Mouse (Mus musculus) kidney, embryonic 14.5 days (tissue): ENCODE data around the gene Galnt2. TPM values are rescaled to one million over a fixed set of nuclear protein-coding genes. Genes with fewer than 3 reads are reported as not detected.

Source experiments
- ATAC-seq: fragments of 200-750 bp; cut with Nextera tagmentation; 2 replicates; pipeline ENCODE4 v1.8.0; 2017; ENCODE audit warnings: moderate number of reproducible peaks, mild to moderate bottlenecking, moderate TSS enrichment, moderate library complexity; ENCODE audit not compliant: low FRiP score, low TSS enrichment
- H3K27ac ChIP-seq: fragments of 300-500 bp; sonication (generic); 2 replicates; pipeline ENCODE4 v1.5.1; 2014; ENCODE audit warnings: low read depth, mild to moderate bottlenecking, low read length, moderate library complexity, mixed read lengths
- H3K27me3 ChIP-seq: fragments of 300-500 bp; sonication (generic); 2 replicates; pipeline ENCODE4 v1.6.1; 2014; ENCODE audit warnings: mild to moderate bottlenecking, low read length; ENCODE audit not compliant: control insufficient read depth, insufficient read depth
- H3K36me3 ChIP-seq: fragments of 300-500 bp; sonication (generic); 2 replicates; pipeline ENCODE4 v1.6.1; 2014; ENCODE audit warnings: low read length, mixed read lengths; ENCODE audit not compliant: control insufficient read depth, insufficient read depth
- H3K4me1 ChIP-seq: fragments of 300-500 bp; sonication (generic); 2 replicates; pipeline ENCODE4 v1.6.1; 2014; ENCODE audit warnings: low read length, mixed read lengths; ENCODE audit not compliant: control insufficient read depth, insufficient read depth
- H3K4me2 ChIP-seq: fragments of 300-500 bp; sonication (generic); replicated peaks from 2 replicates; pipeline ENCODE4 v1.6.1; 2014; ENCODE audit warnings: low read depth, mild to moderate bottlenecking, low read length
- H3K4me3 ChIP-seq: fragments of 300-500 bp; sonication (generic); 2 replicates; pipeline ENCODE4 v1.5.1; 2014; ENCODE audit warnings: mild to moderate bottlenecking, low read length
- H3K9ac ChIP-seq: fragments of 300-500 bp; sonication (generic); 2 replicates; pipeline ENCODE4 v1.6.1; 2014; ENCODE audit warnings: low read depth, mild to moderate bottlenecking, low read length, moderate library complexity
- H3K9me3 ChIP-seq: fragments of 300-500 bp; sonication (generic); 2 replicates; pipeline ENCODE4 v1.6.1; 2016; ENCODE audit warnings: low read length; ENCODE audit not compliant: control insufficient read depth
- WGBS: fragments of 180-500 bp; shearing (Covaris S2); extraction: QIAGEN DNeasy Blood & Tissue Kit; methylation state at CpG from one replicate; pipeline ENCODE4 v1.1.7; 2014; 5-methylcytosine and 5-hydroxymethylcytosine counted together
- polyA plus RNA-seq: library from polyadenylated mRNA; unstranded; fragments of >200 nt; fragmentation: Nextera tagmentation; extraction: Ambion mirVana; gene quantifications from 2 replicates; pipeline ENCODE4 v1.2.1, GENCODE M21; 2014

The Galnt2 gene
- polyA plus RNA-seq, 1 experiment from 2014 or later: 57.7 TPM

GRCm38 (mm10) chr8:124257363-124257762 is 26.2 kb downstream of the Galnt2 start:
- no peak overlapping the region for H3K27ac ChIP-seq

DNA sequence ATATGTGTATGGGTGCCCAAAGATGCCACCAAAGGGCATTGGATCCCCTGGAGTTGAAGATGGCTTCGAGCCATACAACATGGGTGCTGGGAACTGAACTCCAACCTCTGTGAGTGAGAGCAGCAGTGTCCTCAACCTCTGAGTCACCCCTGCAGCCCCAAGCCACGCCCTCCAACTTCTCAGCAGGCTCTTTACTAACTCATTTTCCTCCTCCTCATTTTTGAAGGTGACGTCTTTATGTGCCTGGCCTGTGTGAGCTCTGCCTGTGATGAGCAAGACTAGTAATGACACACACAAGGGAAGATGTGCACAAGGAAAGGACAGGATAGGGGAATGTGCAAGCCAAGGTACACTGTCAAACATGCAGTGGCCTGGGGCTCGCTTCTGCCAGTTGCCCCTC is 28.0 kb downstream of the Galnt2 start:
- H3K9me3 ChIP-seq: no peaks in the 10 kb centered on the region
- no peak for ATAC-seq
- H3K27me3 ChIP-seq: no peaks in the 10 kb centered on the region
- H3K27ac ChIP-seq: no peak overlapping the region
- no peak overlapping the region for H3K9ac ChIP-seq
- no peak overlapping the region for H3K4me2 ChIP-seq
- no peaks in the 10 kb centered on the region for H3K36me3 ChIP-seq
- peaks cover 20% of the 10 kb centered on the region for H3K4me1 ChIP-seq
- WGBS: 79% methylated on average over 4 of the region's 4 CpGs
- H3K4me3 ChIP-seq: no peak overlapping the region

More at GRCm38 (mm10) chr8:124257363-124257762, 26.2 kb downstream of the Galnt2 start:
- no peak overlapping the region for H3K4me2 ChIP-seq
- no peaks in the 10 kb centered on the region for H3K36me3 ChIP-seq
- ATAC-seq: no peak
- H3K4me3 ChIP-seq: no peak overlapping the region
- WGBS: 48% methylated on average over 10 of the region's 10 CpGs
- no peaks in the 10 kb centered on the region for H3K27me3 ChIP-seq
- H3K9me3 ChIP-seq: no peaks in the 10 kb centered on the region
- H3K4me1 ChIP-seq: peaks cover 6% of the 10 kb centered on the region; the same call in 1 of the 2 replicates
- H3K9ac ChIP-seq: no peak overlapping the region

- ATAC-seq: no peak
- Histone ChIP-seq H3K4me2 (no peak overlapping the region), H3K4me1 (peaks cover 27% of the 10 kb centered on the region), H3K9me3 (no peaks in the 10 kb centered on the region), H3K36me3 (no peaks in the 10 kb centered on the region), H3K27ac (no peak overlapping the region), H3K4me3 (no peak overlapping the region), H3K9ac (no peak overlapping the region), H3K27me3 (no peaks in the 10 kb centered on the region)
- WGBS: 85% methylated on average over 7 of the region's 7 CpGs
Measured at GRCm38 (mm10) chr8:124259925-124260324, 28.7 kb downstream of the Galnt2 start.

- no peak overlapping the region for H3K4me3 ChIP-seq
- ATAC-seq: no peak
- 56% methylated on average over 12 of the region's 12 CpGs for WGBS
- no peak overlapping the region for H3K4me2 ChIP-seq
- H3K4me1 ChIP-seq: peaks cover 32% of the 10 kb centered on the region
- no peak overlapping the region for H3K9ac ChIP-seq
- no peak overlapping the region for H3K27ac ChIP-seq
- H3K27me3 ChIP-seq: no peaks in the 10 kb centered on the region
- no peaks in the 10 kb centered on the region for H3K36me3 ChIP-seq
- H3K9me3 ChIP-seq: no peaks in the 10 kb centered on the region
Measured at GRCm38 (mm10) chr8:124260371-124260770, 29.2 kb downstream of the Galnt2 start.

DNA sequence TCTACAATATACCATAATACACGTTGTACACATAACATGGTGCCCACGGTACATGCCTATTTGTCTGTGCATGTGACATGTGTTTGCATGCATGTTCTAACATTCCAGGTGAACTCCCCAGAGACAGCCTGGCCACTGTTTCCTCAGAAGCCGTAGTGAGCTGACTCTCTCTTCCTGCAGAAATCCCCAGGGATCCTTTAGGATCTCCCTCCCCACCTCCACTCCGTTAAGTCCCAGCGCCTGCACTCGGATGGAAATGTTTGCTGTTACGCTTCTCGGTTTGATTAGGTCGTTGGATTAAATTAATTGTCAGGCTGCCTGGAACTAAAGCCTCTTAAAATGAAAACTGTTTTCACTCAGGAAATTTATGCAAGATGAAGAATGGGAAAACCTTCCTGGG is 31.9 kb downstream of the Galnt2 start:
- Histone ChIP-seq H3K36me3 (no peaks in the 10 kb centered on the region), H3K27me3 (no peaks in the 10 kb centered on the region), H3K4me2 (no peak overlapping the region), H3K4me3 (no peak overlapping the region), H3K9ac (no peak overlapping the region), H3K9me3 (no peaks in the 10 kb centered on the region), H3K4me1 (peaks cover 31% of the 10 kb centered on the region), H3K27ac (no peak overlapping the region)
- 46% methylated on average over 9 of the region's 9 CpGs for WGBS
- ATAC-seq: no peak

DNA sequence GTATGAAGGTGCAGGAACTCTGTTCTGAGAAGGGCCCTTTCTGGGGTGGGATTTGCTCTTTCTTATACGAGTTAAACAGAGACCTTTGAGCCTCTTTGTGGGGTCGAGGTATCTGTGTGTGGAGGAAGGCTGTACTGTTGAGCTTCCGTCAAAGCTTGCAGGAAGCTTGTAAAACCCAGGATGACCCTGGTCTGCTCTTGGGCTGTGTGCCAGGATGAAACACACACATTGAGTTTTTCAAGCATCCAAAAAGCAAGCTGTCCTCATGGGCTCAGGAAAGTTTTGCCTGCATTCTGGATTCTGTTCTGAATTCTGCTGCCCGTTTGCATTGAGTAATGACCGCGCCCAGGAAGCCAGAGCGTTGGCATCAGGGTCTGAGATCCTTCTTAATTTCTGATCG is 32.8 kb downstream of the Galnt2 start:
- Histone ChIP-seq H3K27ac (no peak overlapping the region), H3K9me3 (no peaks in the 10 kb centered on the region), H3K36me3 (no peaks in the 10 kb centered on the region), H3K4me2 (no peak overlapping the region), H3K4me3 (no peak overlapping the region), H3K9ac (no peak overlapping the region), H3K4me1 (peaks cover 31% of the 10 kb centered on the region), H3K27me3 (no peaks in the 10 kb centered on the region)
- no peak for ATAC-seq
- WGBS: 71% methylated on average over 8 of the region's 8 CpGs

- no peak for ATAC-seq
- Histone ChIP-seq H3K27me3 (no peaks in the 10 kb centered on the region), H3K9ac (no peak overlapping the region), H3K36me3 (no peaks in the 10 kb centered on the region), H3K4me2 (no peak overlapping the region), H3K27ac (no peak overlapping the region), H3K9me3 (no peaks in the 10 kb centered on the region), H3K4me3 (no peak overlapping the region), H3K4me1 (peaks cover 35% of the 10 kb centered on the region)
- 83% methylated on average over 12 of the region's 12 CpGs for WGBS
Measured at GRCm38 (mm10) chr8:124264671-124265070, 33.5 kb downstream of the Galnt2 start.

- H3K27me3 ChIP-seq: no peaks in the 10 kb centered on the region
- no peak for ATAC-seq
- peaks cover 35% of the 10 kb centered on the region for H3K4me1 ChIP-seq
- H3K9me3 ChIP-seq: no peaks in the 10 kb centered on the region
- no peak overlapping the region for H3K9ac ChIP-seq
- H3K36me3 ChIP-seq: no peaks in the 10 kb centered on the region
- H3K27ac ChIP-seq: no peak overlapping the region
- no peak overlapping the region for H3K4me2 ChIP-seq
- 29% methylated on average over 2 of the region's 2 CpGs for WGBS
- no peak overlapping the region for H3K4me3 ChIP-seq
Measured at GRCm38 (mm10) chr8:124265130-124265529, 33.9 kb downstream of the Galnt2 start.

GRCm38 (mm10) chr8:124265798-124266197 is 34.6 kb downstream of the Galnt2 start:
- H3K9ac ChIP-seq: no peak overlapping the region
- peak; percentile 55; the same call in 1 of the 2 replicates for ATAC-seq
- no peak overlapping the region for H3K4me2 ChIP-seq
- no peaks in the 10 kb centered on the region for H3K9me3 ChIP-seq
- H3K4me1 ChIP-seq: peaks cover 40% of the 10 kb centered on the region
- H3K27me3 ChIP-seq: no peaks in the 10 kb centered on the region
- WGBS: 48% methylated on average over 8 of the region's 8 CpGs
- H3K4me3 ChIP-seq: no peak overlapping the region
- no peak overlapping the region for H3K27ac ChIP-seq
- no peaks in the 10 kb centered on the region for H3K36me3 ChIP-seq
